33 mouse cellular contexts compared by ENCODE assay signal in the genomic region with DNA sequence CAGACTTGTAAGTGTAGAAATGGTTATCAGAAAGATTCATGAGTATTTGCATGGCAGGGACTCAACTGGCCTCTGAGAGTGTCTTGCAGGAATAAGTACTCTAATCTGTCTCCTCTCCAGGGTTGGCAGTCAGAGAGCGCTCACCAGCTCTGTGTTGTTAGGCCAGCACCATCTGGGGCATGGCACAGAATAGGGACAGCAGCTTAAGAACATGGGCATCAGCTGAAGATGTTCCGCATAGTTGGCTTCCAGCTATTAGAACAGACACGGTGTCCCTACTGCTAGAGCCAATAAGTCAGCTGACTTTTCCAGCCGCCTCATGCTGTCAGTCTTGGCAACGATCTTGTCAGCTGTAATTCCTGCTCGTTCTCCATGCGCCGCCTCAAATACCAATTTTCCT. TPM values are rescaled to one million over a fixed set of nuclear protein-coding genes. Genes with fewer than 3 reads are reported as not detected.
DNase-seq lines count a peak whose midpoint lies in the region; ATAC-seq and TF ChIP-seq lines count a peak whose summit lies in the region.
"Had no signal": no experiment of that assay in that cellular context is flagged by ENCODE, and none has a peak within 500 bp of the region (broad histone marks: within the 10 kb centered on the region; RNA-seq: fewer than 3 reads in every experiment).

No protein-coding gene starts in this region.

- H3K4me3 ChIP-seq in forebrain, postnatal 0 days (ENCODE audit: low read depth, low read length): no peak overlapping the region
- H3K4me3 ChIP-seq in forebrain, embryonic 10.5 days: no peak overlapping the region
- no peak overlapping the region for H3K4me3 ChIP-seq in neural tube, embryonic 14.5 days (ENCODE audit: low read depth, low read length)
- H3K4me3 ChIP-seq in lung, postnatal 0 days (ENCODE audit: low read depth, low read length): no peak overlapping the region
- H3K4me3 ChIP-seq: embryonic facial prominence, embryonic 15.5 days; gastrocnemius, adult 2 months; limb, embryonic 15.5 days; megakaryocyte, embryonic 14.5 days had no signal

- peak; percentile 71 for ATAC-seq in forebrain, postnatal 0 days
- ATAC-seq in neural tube, embryonic 14.5 days (ENCODE audit: low read depth): peak; percentile 49; the same call in 1 of the 2 replicates
- ATAC-seq in lung, postnatal 0 days: no peak
- ATAC-seq: Patski had no signal

- 73% methylated on average over 8 of the region's 8 CpGs for WGBS in forebrain, postnatal 0 days
- 93% methylated on average over 8 of the region's 8 CpGs for WGBS in forebrain, embryonic 10.5 days
- WGBS in neural tube, embryonic 14.5 days: 83% methylated on average over 8 of the region's 8 CpGs
- WGBS in lung, postnatal 0 days: 79% methylated on average over 8 of the region's 8 CpGs

- H3K36me3 ChIP-seq in forebrain, postnatal 0 days (ENCODE audit: insufficient read depth): no peaks in the 10 kb centered on the region
- no peaks in the 10 kb centered on the region for H3K36me3 ChIP-seq in forebrain, embryonic 10.5 days (replicated peaks)
- H3K36me3 ChIP-seq in neural tube, embryonic 14.5 days (ENCODE audit: control insufficient read depth, insufficient read depth, low read length): no peaks in the 10 kb centered on the region
- H3K36me3 ChIP-seq in lung, postnatal 0 days (ENCODE audit: insufficient read depth, low read length): no peaks in the 10 kb centered on the region
- H3K36me3 ChIP-seq: embryonic facial prominence, embryonic 15.5 days; G1E; limb, embryonic 15.5 days had no signal

- H3K27me3 ChIP-seq in forebrain, postnatal 0 days (ENCODE audit: insufficient read depth, low read length): no peaks in the 10 kb centered on the region
- no peaks in the 10 kb centered on the region for H3K27me3 ChIP-seq in forebrain, embryonic 10.5 days (ENCODE audit: poor library complexity, severe bottlenecking)
- no peaks in the 10 kb centered on the region for H3K27me3 ChIP-seq in neural tube, embryonic 14.5 days (ENCODE audit: control insufficient read depth, insufficient read depth, low read length)
- H3K27me3 ChIP-seq in lung, postnatal 0 days (replicated peaks; ENCODE audit: insufficient read depth, low read length): no peaks in the 10 kb centered on the region
- H3K27me3 ChIP-seq: CH12.LX; embryonic facial prominence, embryonic 15.5 days; limb, embryonic 15.5 days; megakaryocyte, embryonic 14.5 days had no signal

- no peaks in the 10 kb centered on the region for H3K4me1 ChIP-seq in forebrain, postnatal 0 days (ENCODE audit: insufficient read depth)
- no peaks in the 10 kb centered on the region for H3K4me1 ChIP-seq in forebrain, embryonic 10.5 days
- H3K4me1 ChIP-seq in neural tube, embryonic 14.5 days (ENCODE audit: control insufficient read depth, insufficient read depth, low read length): no peaks in the 10 kb centered on the region
- H3K4me1 ChIP-seq in lung, postnatal 0 days (ENCODE audit: insufficient read depth, low read depth, low read length): no peaks in the 10 kb centered on the region
- H3K4me1 ChIP-seq: embryonic facial prominence, embryonic 15.5 days; limb, embryonic 15.5 days; megakaryocyte, embryonic 14.5 days had no signal

- H3K9me3 ChIP-seq in forebrain, postnatal 0 days (ENCODE audit: low read length): no peaks in the 10 kb centered on the region
- H3K9me3 ChIP-seq in forebrain, embryonic 10.5 days: no peaks in the 10 kb centered on the region
- H3K9me3 ChIP-seq in neural tube, embryonic 14.5 days (ENCODE audit: control insufficient read depth, low read length): no peaks in the 10 kb centered on the region
- no peaks in the 10 kb centered on the region for H3K9me3 ChIP-seq in lung, postnatal 0 days (ENCODE audit: low read length)
- H3K9me3 ChIP-seq: embryonic facial prominence, embryonic 15.5 days; G1E; limb, embryonic 15.5 days; megakaryocyte, embryonic 14.5 days had no signal

- no peak overlapping the region for H3K9ac ChIP-seq in forebrain, postnatal 0 days
- H3K9ac ChIP-seq in neural tube, embryonic 14.5 days (replicated peaks; ENCODE audit: low read depth, low read length): no peak overlapping the region
- H3K9ac ChIP-seq in lung, postnatal 0 days (replicated peaks; ENCODE audit: low read depth): no peak overlapping the region
- H3K9ac ChIP-seq: embryonic facial prominence, embryonic 15.5 days; limb, embryonic 15.5 days; liver, embryonic 14.5 days; lung, embryonic 14.5 days had no signal

- H3K4me2 ChIP-seq in forebrain, postnatal 0 days (ENCODE audit: low read depth): no peak overlapping the region
- no peak overlapping the region for H3K4me2 ChIP-seq in neural tube, embryonic 14.5 days (ENCODE audit: low read depth, low read length)
- no peak overlapping the region for H3K4me2 ChIP-seq in lung, postnatal 0 days (replicated peaks; ENCODE audit: low read depth, low read length)
- H3K4me2 ChIP-seq: embryonic facial prominence, embryonic 15.5 days; limb, embryonic 15.5 days; lung, embryonic 14.5 days had no signal

- no peak overlapping the region for H3K27ac ChIP-seq in forebrain, postnatal 0 days (ENCODE audit: low read depth, low read length)
- no peak overlapping the region for H3K27ac ChIP-seq in forebrain, embryonic 10.5 days
- H3K27ac ChIP-seq in neural tube, embryonic 14.5 days (ENCODE audit: low read depth, low read length): no peak overlapping the region
- H3K27ac ChIP-seq in lung, postnatal 0 days (ENCODE audit: low read length): no peak overlapping the region
- H3K27ac ChIP-seq: embryonic facial prominence, embryonic 15.5 days; gastrocnemius, adult 2 months; limb, embryonic 15.5 days; liver, embryonic 14.5 days had no signal

- DNase-seq in forebrain, postnatal 0 days: peak; percentile 20
- no peak for DNase-seq in forebrain, embryonic 10.5 days (ENCODE audit: extremely low spot score, low spot score)
- DNase-seq in kidney, adult 9 months: peak; percentile 11
- no peak for DNase-seq in kidney, postnatal 10 days
- no peak for DNase-seq in neural tube, embryonic 10.5 days (ENCODE audit: extremely low spot score, low spot score)
- no peak for DNase-seq in lung, postnatal 0 days (ENCODE audit: low spot score)
- DNase-seq: adrenal gland, postnatal 36 days; B cell, adult 2 months; cerebellum, adult 2 months; gastrocnemius, adult 2 months; heart, postnatal 36 days; lung, embryonic 14.5 days; lung, postnatal 36 days; retina, postnatal 1 day; right cerebral cortex, postnatal 25 days had no signal

- TF ChIP-seq EP300 in lung, postnatal 0 days (IDR thresholded peaks at IDR 0.05): no peak

- no peak for TF ChIP-seq CTCF in forebrain, postnatal 0 days (IDR thresholded peaks at IDR 0.05; ENCODE audit: low read depth)
- TF ChIP-seq CTCF in lung, postnatal 0 days (IDR thresholded peaks at IDR 0.05): no peak

RNA-seq across cellular contexts. Expression of gene Ms4a6d, which starts 29.7 kb away (rescaled TPM):
- total RNA-seq in forebrain, postnatal 0 days (2014; rRNA removed): 2.4 and 2.5 TPM in 2 replicates
- polyA plus RNA-seq in forebrain, postnatal 0 days (2015; fragmentation: Nextera tagmentation; extraction: Ambion mirVana): 2.8 TPM in 2 replicates
- polyA plus RNA-seq in forebrain, embryonic 10.5 days (2016; fragmentation: Nextera tagmentation; extraction: Ambion mirVana): 0.71 and 1.5 TPM in 2 replicates
- polyA plus RNA-seq in neural tube, embryonic 14.5 days (2014; fragmentation: Nextera tagmentation; extraction: Ambion mirVana): 0.90 and 2.2 TPM in 2 replicates
- polyA plus RNA-seq in lung, postnatal 0 days (2015; fragmentation: Nextera tagmentation; extraction: Ambion mirVana): 11.6 and 12.0 TPM in 2 replicates

RNA-seq across cellular contexts. Expression of gene Ms4a4d, which starts 38.4 kb away (rescaled TPM):
- total RNA-seq in forebrain, postnatal 0 days (2014; rRNA removed): not detected in 2 replicates
- polyA plus RNA-seq in forebrain, postnatal 0 days (2015; fragmentation: Nextera tagmentation; extraction: Ambion mirVana): not detected in 2 replicates
- polyA plus RNA-seq in forebrain, embryonic 10.5 days (2016; fragmentation: Nextera tagmentation; extraction: Ambion mirVana): 0.57 and 0.66 TPM in 2 replicates
- 0.17 TPM in 1 of 2 replicates, not detected in the other for polyA plus RNA-seq in neural tube, embryonic 14.5 days (2014; fragmentation: Nextera tagmentation; extraction: Ambion mirVana)
- polyA plus RNA-seq in lung, postnatal 0 days (2015; fragmentation: Nextera tagmentation; extraction: Ambion mirVana): 3.8 and 4.3 TPM in 2 replicates
- total RNA-seq: CH12.LX; common myeloid progenitor, adult 5-6 weeks; left cerebral cortex, adult 18-20 months; left cerebral cortex, postnatal 36 days; monocyte, adult 5-6 weeks had no signal
- polyA plus RNA-seq: frontal cortex, adult 2 months; G1E had no signal

RNA-seq across cellular contexts. Expression of gene Ms4a2, which starts 48.6 kb away (rescaled TPM):
- not detected in 2 replicates for total RNA-seq in forebrain, postnatal 0 days (2014; rRNA removed)
- not detected in 2 replicates for polyA plus RNA-seq in forebrain, postnatal 0 days (2015; fragmentation: Nextera tagmentation; extraction: Ambion mirVana)
- 0.17 TPM in 1 of 2 replicates, not detected in the other for polyA plus RNA-seq in forebrain, embryonic 10.5 days (2016; fragmentation: Nextera tagmentation; extraction: Ambion mirVana)
- polyA plus RNA-seq in neural tube, embryonic 14.5 days (2014; fragmentation: Nextera tagmentation; extraction: Ambion mirVana): 0.15 and 0.40 TPM in 2 replicates
- polyA plus RNA-seq in lung, postnatal 0 days (2015; fragmentation: Nextera tagmentation; extraction: Ambion mirVana): 0.16 and 0.51 TPM in 2 replicates
- total RNA-seq: adrenal gland, adult 18-20 months; adrenal gland, postnatal 36 days; heart, adult 8-10 months; heart, postnatal 36 days; left cerebral cortex, adult 18-20 months; left cerebral cortex, postnatal 36 days had no signal
- polyA plus RNA-seq: cerebellum, adult 2 months; frontal cortex, adult 2 months; heart, embryonic 14.5 days; neural tube, embryonic 11.5 days; testis, adult 2 months had no signal

RNA-seq across cellular contexts. Expression of gene Ms4a6b, which starts 58.7 kb away (rescaled TPM):
- total RNA-seq in forebrain, postnatal 0 days (2014; rRNA removed): 2.2 and 5.9 TPM in 2 replicates
- 2.0 and 3.3 TPM in 2 replicates for polyA plus RNA-seq in forebrain, postnatal 0 days (2015; fragmentation: Nextera tagmentation; extraction: Ambion mirVana)
- polyA plus RNA-seq in forebrain, embryonic 10.5 days (2016; fragmentation: Nextera tagmentation; extraction: Ambion mirVana): 1.1 and 1.7 TPM in 2 replicates
- polyA plus RNA-seq in neural tube, embryonic 14.5 days (2014; fragmentation: Nextera tagmentation; extraction: Ambion mirVana): 0.33 and 3.1 TPM in 2 replicates
- 5.2 and 7.1 TPM in 2 replicates for polyA plus RNA-seq in lung, postnatal 0 days (2015; fragmentation: Nextera tagmentation; extraction: Ambion mirVana)
- polyA plus RNA-seq: Patski had no signal

Comparison
In these comparisons a context has a peak if more than half of its experiments do, and no peak if none do; other contexts are left out.
1. DNase-seq: peak in forebrain, postnatal 0 days (single experiment) and kidney, adult 9 months (single experiment); none in forebrain, embryonic 10.5 days (single experiment), kidney, postnatal 10 days (single experiment), neural tube, embryonic 10.5 days (single experiment) and lung, postnatal 0 days (single experiment).